Mouse (Mus musculus) neural tube, embryonic 12.5 days (tissue): ENCODE data around the gene Acp2. TPM values are rescaled to one million over a fixed set of nuclear protein-coding genes. Genes with fewer than 3 reads are reported as not detected.

Experiments used
- ATAC-seq: fragments of 200-750 bp; cut with Nextera tagmentation; 2 replicates; pipeline ENCODE4 v1.8.0; 2017; ENCODE audit warnings: low read depth, mild to moderate bottlenecking, moderate TSS enrichment, moderate library complexity; ENCODE audit not compliant: low FRiP score
- H3K27ac ChIP-seq: fragments of 300-500 bp; sonication (generic); 2 replicates; pipeline ENCODE4 v1.5.1; 2016
- H3K27me3 ChIP-seq: fragments of 300-500 bp; sonication (generic); replicated peaks from 2 replicates; pipeline ENCODE4 v1.6.1; 2016; ENCODE audit warnings: mild to moderate bottlenecking
- H3K36me3 ChIP-seq: fragments of 300-500 bp; sonication (generic); 2 replicates; pipeline ENCODE4 v1.6.1; 2016; ENCODE audit warnings: mild to moderate bottlenecking
- H3K4me1 ChIP-seq: fragments of 300-500 bp; sonication (generic); 2 replicates; pipeline ENCODE4 v1.6.1; 2016
- H3K4me2 ChIP-seq: fragments of 300-500 bp; sonication (generic); replicated peaks from 2 replicates; pipeline ENCODE4 v1.6.1; 2016; ENCODE audit warnings: mild to moderate bottlenecking
- H3K4me3 ChIP-seq: fragments of 300-500 bp; sonication (generic); 2 replicates; pipeline ENCODE4 v1.5.1; 2016
- H3K9ac ChIP-seq: fragments of 300-500 bp; sonication (generic); 2 replicates; pipeline ENCODE4 v1.6.1; 2016; ENCODE audit warnings: mild to moderate bottlenecking
- H3K9me3 ChIP-seq: fragments of 300-500 bp; sonication (generic); 2 replicates; pipeline ENCODE4 v1.6.1; 2016; ENCODE audit warnings: mild to moderate bottlenecking
- WGBS: fragments of 180-500 bp; shearing (Covaris S2); methylation state at CpG from one replicate; pipeline ENCODE4 v1.1.7; 2016; 5-methylcytosine and 5-hydroxymethylcytosine counted together
- polyA plus RNA-seq: library from polyadenylated mRNA; unstranded; fragments of >200 nt; fragmentation: Nextera tagmentation; extraction: Ambion mirVana; gene quantifications from 2 replicates; pipeline ENCODE4 v1.2.1, GENCODE M21; 2016

Acp2 gene
- polyA plus RNA-seq, 1 experiment from 2014 or later: 39.8 TPM

- no peaks in the 10 kb centered on the region for H3K9me3 ChIP-seq
- H3K4me2 ChIP-seq: no peak overlapping the region
- no peak overlapping the region for H3K4me3 ChIP-seq
- peaks cover 4% of the 10 kb centered on the region; the same call in 1 of the 2 replicates for H3K4me1 ChIP-seq
- no peaks in the 10 kb centered on the region for H3K27me3 ChIP-seq
- 82% methylated on average over 5 of the region's 5 CpGs for WGBS
- no peak overlapping the region for H3K27ac ChIP-seq
- H3K9ac ChIP-seq: no peak overlapping the region
- H3K36me3 ChIP-seq: no peaks in the 10 kb centered on the region
- ATAC-seq: no peak
These were observed 42.0 kb downstream of the Acp2 start for GRCm38 (mm10) chr2:91244557-91245228.

GRCm38 (mm10) chr2:91248366-91248765 is 45.7 kb downstream of the Acp2 start:
- no peak overlapping the region for H3K4me2 ChIP-seq
- no peak overlapping the region for H3K9ac ChIP-seq
- H3K36me3 ChIP-seq: no peaks in the 10 kb centered on the region
- H3K27ac ChIP-seq: no peak overlapping the region
- H3K9me3 ChIP-seq: no peaks in the 10 kb centered on the region
- no peak overlapping the region for H3K4me3 ChIP-seq
- H3K4me1 ChIP-seq: peaks cover 2% of the 10 kb centered on the region; the same call in 1 of the 2 replicates
- 90% methylated on average over 4 of the region's 4 CpGs for WGBS
- H3K27me3 ChIP-seq: peaks cover 5% of the 10 kb centered on the region; the same call in 1 of the 2 replicates
- no peak for ATAC-seq

DNA sequence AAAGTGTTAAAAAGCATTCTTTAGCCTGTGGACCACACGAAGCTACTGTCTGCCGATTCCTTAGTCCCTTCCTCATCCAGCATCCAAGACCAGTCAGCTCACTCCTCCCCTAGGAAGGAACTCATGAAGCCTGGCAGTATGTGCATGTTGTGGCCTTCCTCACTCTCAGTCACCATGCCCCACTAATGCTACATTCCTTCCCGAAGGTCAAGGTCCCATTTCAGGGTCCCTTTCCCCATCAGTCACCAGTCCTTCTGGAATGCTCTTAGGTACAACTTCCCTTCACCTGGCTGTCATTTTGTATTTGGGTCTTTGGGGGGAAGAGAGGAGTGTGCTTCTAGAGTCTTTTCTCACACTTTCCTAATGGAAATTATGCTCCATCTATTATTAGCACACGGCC is 49.3 kb downstream of the Acp2 start:
- ATAC-seq: no peak
- Histone ChIP-seq H3K27me3 (peaks cover 18% of the 10 kb centered on the region), H3K4me1 (peaks cover 20% of the 10 kb centered on the region), H3K4me2 (no peak overlapping the region), H3K4me3 (no peak overlapping the region), H3K9me3 (no peaks in the 10 kb centered on the region), H3K36me3 (no peaks in the 10 kb centered on the region), H3K27ac (no peak overlapping the region), H3K9ac (no peak overlapping the region)
- WGBS: 81% methylated on average over 4 of the region's 4 CpGs

DNA sequence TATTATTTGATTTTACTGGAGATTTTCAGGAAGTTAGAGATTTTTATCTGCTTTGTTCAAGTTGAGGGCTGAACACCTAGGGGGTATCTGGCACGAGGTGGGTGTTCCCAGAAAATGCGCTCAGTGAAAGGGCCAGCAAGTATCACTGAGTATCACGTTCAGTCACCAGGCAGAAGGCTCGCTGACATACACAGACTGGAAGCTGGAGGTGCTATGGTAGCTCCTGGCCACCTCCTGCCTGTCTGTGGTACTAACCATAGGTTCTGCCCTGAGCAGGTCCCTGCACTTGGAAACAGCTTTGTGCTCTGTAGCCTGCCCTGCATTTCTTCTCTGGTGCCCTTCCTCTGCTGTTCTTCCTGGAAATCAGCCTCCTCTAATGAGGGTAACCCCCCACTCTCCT is 49.8 kb downstream of the Acp2 start:
- Histone ChIP-seq H3K27me3 (peaks cover 18% of the 10 kb centered on the region), H3K27ac (no peak overlapping the region), H3K4me3 (no peak overlapping the region), H3K9me3 (no peaks in the 10 kb centered on the region), H3K36me3 (no peaks in the 10 kb centered on the region), H3K9ac (no peak overlapping the region), H3K4me2 (no peak overlapping the region), H3K4me1 (peaks cover 26% of the 10 kb centered on the region)
- WGBS: 65% methylated on average over 4 of the region's 4 CpGs
- ATAC-seq: no peak

DNA sequence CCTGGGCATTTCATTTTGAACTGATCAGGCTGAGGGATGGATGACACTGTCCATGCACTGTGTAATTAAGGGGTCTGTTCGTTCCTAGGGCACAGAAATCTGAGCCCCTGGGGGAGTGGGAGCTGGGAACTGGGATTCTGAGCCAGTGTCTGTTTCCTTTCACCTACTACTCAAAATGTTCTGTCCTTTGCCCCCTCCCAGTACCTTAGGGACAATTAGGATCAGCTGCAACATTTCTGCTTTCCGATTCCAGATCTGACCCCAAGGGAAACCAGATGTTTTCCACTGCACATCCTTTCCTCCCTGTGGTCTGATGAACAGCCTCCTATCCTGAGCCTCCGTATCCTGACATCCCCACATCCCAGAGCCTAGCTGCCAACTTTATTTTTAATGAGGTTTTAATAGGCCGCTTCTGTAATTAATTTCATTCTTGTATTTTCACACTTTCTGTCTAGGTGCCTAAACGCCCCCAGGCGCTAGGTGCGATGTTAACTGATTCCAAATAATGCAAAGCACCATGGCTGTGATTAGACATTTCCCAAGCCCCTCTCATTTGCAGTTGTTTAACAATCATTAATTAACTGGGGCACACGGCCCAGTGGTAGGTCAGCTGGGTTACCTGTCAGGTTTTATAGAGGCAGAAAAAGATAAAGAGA is 52.2 kb downstream of the Acp2 start:
- WGBS: 32% methylated on average over 8 of the region's 8 CpGs
- Histone ChIP-seq H3K36me3 (no peaks in the 10 kb centered on the region), H3K27ac (no peak overlapping the region), H3K27me3 (peaks cover 21% of the 10 kb centered on the region), H3K4me2 (peak overlapping the region; percentile 100), H3K9ac (no peak overlapping the region), H3K9me3 (no peaks in the 10 kb centered on the region), H3K4me1 (peaks cover 35% of the 10 kb centered on the region), H3K4me3 (no peak overlapping the region)
- ATAC-seq: no peak

GRCm38 (mm10) chr2:91255661-91256150 is 53.0 kb downstream of the Acp2 start, which contains the start of gene Pacsin3:
Gene Pacsin3 (plus strand): TSS chr2:91255954.
- Histone ChIP-seq H3K9me3 (no peaks in the 10 kb centered on the region), H3K9ac (peak within 1 kb of the TSS; percentile 67), H3K4me1 (peaks cover 35% of the 10 kb centered on the region), H3K27me3 (peaks cover 21% of the 10 kb centered on the region), H3K4me3 (peak within 1 kb of the TSS; percentile 56), H3K36me3 (no peaks in the 10 kb centered on the region), H3K4me2 (peak within 1 kb of the TSS; percentile 100), H3K27ac (no peak within 1 kb of the TSS)
- peak; percentile 27; the same call in 1 of the 2 replicates for ATAC-seq
- WGBS: under 1% methylated on average over 27 of the region's 27 CpGs

GRCm38 (mm10) chr2:91256256-91257125 is 53.8 kb downstream of the Acp2 start:
- WGBS: 1% methylated on average over 52 of the region's 52 CpGs
- Histone ChIP-seq H3K9me3 (no peaks in the 10 kb centered on the region), H3K27me3 (peaks cover 21% of the 10 kb centered on the region), H3K9ac (peak overlapping the region; percentile 67), H3K4me2 (peak overlapping the region; percentile 100), H3K36me3 (no peaks in the 10 kb centered on the region), H3K27ac (no peak overlapping the region), H3K4me3 (peak overlapping the region; percentile 56), H3K4me1 (peaks cover 35% of the 10 kb centered on the region)
- ATAC-seq: peak; percentile 49

GRCm38 (mm10) chr2:91257126-91257980 is 54.7 kb downstream of the Acp2 start:
- H3K9me3 ChIP-seq: no peaks in the 10 kb centered on the region
- H3K4me1 ChIP-seq: peaks cover 35% of the 10 kb centered on the region
- no peaks in the 10 kb centered on the region for H3K36me3 ChIP-seq
- peak; percentile 52 for ATAC-seq
- WGBS: under 1% methylated on average over 22 of the region's 22 CpGs
- H3K4me2 ChIP-seq: peak overlapping the region; percentile 100
- H3K27ac ChIP-seq: no peak overlapping the region
- H3K27me3 ChIP-seq: peaks cover 21% of the 10 kb centered on the region
- H3K9ac ChIP-seq: peak overlapping the region; percentile 67
- peak overlapping the region; percentile 56 for H3K4me3 ChIP-seq

DNA sequence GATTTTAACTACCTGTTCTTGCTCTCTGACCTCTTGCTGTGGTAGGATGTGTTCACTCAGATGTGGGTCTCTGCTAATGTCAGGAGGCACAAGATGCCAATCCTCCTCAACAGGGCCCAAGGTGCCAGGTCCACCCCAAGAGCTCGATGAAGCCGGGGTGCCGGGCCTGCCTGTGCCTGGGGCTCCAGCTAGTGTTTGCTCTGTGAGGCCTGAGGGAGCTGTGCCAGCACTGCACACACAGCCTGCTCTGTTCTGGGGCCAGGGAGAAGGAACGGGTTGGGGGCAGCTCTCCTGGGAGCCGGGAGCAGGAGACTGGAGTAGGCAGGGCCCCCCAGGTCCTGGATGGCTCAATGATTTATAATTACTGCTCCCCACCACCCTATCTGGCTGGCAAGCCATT is 55.4 kb downstream of the Acp2 start:
- Histone ChIP-seq H3K9me3 (no peaks in the 10 kb centered on the region), H3K4me2 (peak overlapping the region; percentile 100), H3K27me3 (peaks cover 16% of the 10 kb centered on the region), H3K27ac (no peak overlapping the region), H3K36me3 (no peaks in the 10 kb centered on the region), H3K9ac (peak overlapping the region; percentile 67), H3K4me1 (peaks cover 35% of the 10 kb centered on the region), H3K4me3 (peak overlapping the region; percentile 56; the same call in 1 of the 2 replicates)
- WGBS: 73% methylated on average over 5 of the region's 5 CpGs
- no peak for ATAC-seq

DNA sequence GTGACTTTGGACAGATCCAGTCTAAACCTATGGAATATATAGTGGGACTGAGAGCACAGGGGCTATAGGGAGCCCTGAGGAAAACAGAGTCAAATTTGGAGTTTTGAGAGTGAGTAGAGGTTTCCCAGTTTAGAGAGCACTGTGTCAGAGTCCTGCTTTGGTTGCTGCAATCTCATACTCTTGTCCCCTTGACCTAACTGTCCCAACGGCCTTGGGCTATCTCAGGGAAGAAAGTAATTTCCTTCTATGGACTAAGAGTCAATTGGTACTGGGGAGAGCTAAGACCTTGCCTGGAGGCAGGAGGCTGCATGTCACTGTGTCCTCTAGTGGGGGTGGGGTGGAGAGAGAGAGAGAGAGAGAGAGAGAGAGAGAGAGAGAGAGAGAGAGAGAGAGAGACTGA is 56.1 kb downstream of the Acp2 start:
- ATAC-seq: no peak
- Histone ChIP-seq H3K4me2 (peak overlapping the region; percentile 100; the same call in 1 of the 2 replicates), H3K4me3 (no peak overlapping the region), H3K9ac (no peak overlapping the region), H3K27me3 (peaks cover 16% of the 10 kb centered on the region), H3K36me3 (no peaks in the 10 kb centered on the region), H3K27ac (no peak overlapping the region), H3K4me1 (peaks cover 35% of the 10 kb centered on the region), H3K9me3 (no peaks in the 10 kb centered on the region)
- WGBS: 72% methylated on average over 1 of the region's 1 CpGs

DNA sequence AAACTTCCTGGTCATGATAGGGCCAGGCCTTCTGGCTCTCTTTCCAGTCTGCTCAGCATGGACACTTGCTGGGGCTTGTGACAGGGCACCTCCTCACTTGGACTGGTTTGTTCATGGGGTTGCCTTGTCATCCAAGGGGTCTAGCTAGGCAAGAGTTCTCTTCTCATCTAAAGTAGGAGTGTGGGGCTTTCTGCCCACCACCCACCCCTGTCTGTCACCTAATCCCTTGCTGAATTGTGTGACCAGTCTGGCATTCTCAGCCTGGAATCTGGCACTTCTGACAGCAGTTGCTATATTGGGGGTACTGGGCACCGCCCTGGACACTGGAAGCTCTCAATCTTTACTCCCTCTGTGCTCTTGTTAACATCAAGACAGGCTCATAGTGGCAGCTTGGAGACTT is 56.8 kb downstream of the Acp2 start:
- Histone ChIP-seq H3K4me3 (no peak overlapping the region), H3K9me3 (no peaks in the 10 kb centered on the region), H3K36me3 (no peaks in the 10 kb centered on the region), H3K4me2 (no peak overlapping the region), H3K27me3 (peaks cover 14% of the 10 kb centered on the region), H3K9ac (no peak overlapping the region), H3K27ac (no peak overlapping the region), H3K4me1 (peaks cover 41% of the 10 kb centered on the region)
- 91% methylated on average over 1 of the region's 1 CpGs for WGBS
- no peak for ATAC-seq
